Mouse (Mus musculus) leukemia stem cell, adult 10-12 weeks (primary cell): Measurements from ENCODE around the gene Gm10217. TPM values are rescaled to one million over a fixed set of nuclear protein-coding genes. Genes with fewer than 3 reads are reported as not detected.

Source experiments
- polyA plus RNA-seq: library from polyadenylated mRNA; stranded (reverse); fragments of >175 nt; gene quantifications from 2 replicates; pipeline ENCODE4 v1.2.3, GENCODE M21; 2012; ENCODE audit warnings: low replicate concordance

Gm10217 gene
- polyA plus RNA-seq: not detected in 2 replicates

GRCm38 (mm10) chr8:9863951-9864350 is at the start of gene Gm10217:
Gene Gm10217, plus strand, starts transcription at chr8:9864251.

Other genes with a start within 250 kb of the Gm10217 start
- gene Fam155a, start 93.1 kb upstream of the Gm10217 start, polyA plus RNA-seq: 0.09 TPM in 1 of 2 replicates, not detected in the other
- 0.10 and 0.81 TPM in 2 replicates for gene Lig4, start 113.4 kb downstream of the Gm10217 start, polyA plus RNA-seq
- 0.96 and 1.4 TPM in 2 replicates for gene Abhd13, start 113.5 kb downstream of the Gm10217 start, polyA plus RNA-seq
- 0.19 and 0.28 TPM in 2 replicates for gene Tnfsf13b, start 142.2 kb downstream of the Gm10217 start, polyA plus RNA-seq